Mouse (Mus musculus) fat pad, adult 2 months (tissue): ENCODE data around the gene Fthl17c.
"Not testable (repeated sequence)": the region's sequence is repeated elsewhere in the genome, so short reads cannot be mapped to it uniquely, and the experiment has no call there.

Experiments
- DNase-seq: peaks from one replicate; pipeline ENCODE4 v3.0.0-alpha.2; 2011; ENCODE audit warnings: low read depth, low spot score; ENCODE audit errors: extremely low read depth

The Fthl17c gene

GRCm38 (mm10) chrX:8976459-8976858 is at the start of gene Fthl17c:
Gene Fthl17c, minus strand, starts transcription at chrX:8976559.
- DNase-seq: not testable (repeated sequence)

- no peak for DNase-seq
Observed at GRCm38 (mm10) chrX:9019481-9019880, 43.1 kb upstream of the Fthl17c start.

DNA sequence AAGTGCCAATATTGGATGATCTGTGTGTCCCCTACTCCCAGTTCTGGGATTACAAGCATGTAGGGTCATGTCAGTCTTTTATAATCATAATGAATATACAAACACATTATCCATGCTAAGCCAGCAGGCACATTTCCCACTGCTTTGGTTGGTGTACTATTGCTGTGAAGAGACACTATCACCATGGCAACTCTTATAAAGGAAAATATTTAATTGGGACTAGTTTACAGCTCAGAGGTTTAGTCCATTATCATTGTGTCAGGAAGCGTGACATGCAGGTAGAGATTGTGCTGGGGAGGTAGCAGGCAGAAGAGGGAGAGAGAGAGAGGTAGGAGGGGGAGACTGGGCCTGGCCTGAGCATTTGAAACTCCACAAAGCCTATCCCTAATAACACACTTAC is 39.7 kb upstream of the Fthl17c start:
- no peak for DNase-seq

- DNase-seq: not testable (repeated sequence)
Observed at GRCm38 (mm10) chrX:8986655-8987054, 10.3 kb upstream of the Fthl17c start, which contains the start of gene Fthl17d. Gene Fthl17d, minus strand, starts transcription at chrX:8986755.

DNA sequence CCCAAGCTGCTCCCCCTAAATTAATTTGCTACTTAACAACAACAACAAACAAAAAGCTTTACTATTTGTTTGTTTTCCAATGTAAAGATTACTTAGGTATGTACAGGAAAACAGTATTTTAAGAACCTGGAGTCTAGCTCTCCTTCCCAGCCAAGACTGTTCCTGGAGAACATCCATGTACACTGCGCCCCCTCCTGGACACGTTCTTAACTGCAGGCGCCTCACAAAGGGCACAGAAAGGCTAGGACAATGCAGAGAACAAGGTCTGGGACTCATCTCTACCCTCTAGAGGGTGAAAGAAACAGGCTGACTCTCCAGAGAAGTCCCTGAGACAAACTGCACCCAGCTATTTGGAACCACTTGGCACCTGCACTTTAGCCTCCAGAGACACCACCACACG is 11.7 kb downstream of the Fthl17c start:
- not testable (repeated sequence) for DNase-seq

- DNase-seq: not testable (repeated sequence)
Observed at GRCm38 (mm10) chrX:8962875-8963274, 13.5 kb downstream of the Fthl17c start, which contains the start of gene Fthl17b. Gene Fthl17b, minus strand, starts transcription at chrX:8962975.

GRCm38 (mm10) chrX:8948130-8948805 is 28.1 kb downstream of the Fthl17c start:
- not testable (repeated sequence) for DNase-seq

- no peak for DNase-seq
Observed at GRCm38 (mm10) chrX:8944041-8944440, 32.3 kb downstream of the Fthl17c start.

DNA sequence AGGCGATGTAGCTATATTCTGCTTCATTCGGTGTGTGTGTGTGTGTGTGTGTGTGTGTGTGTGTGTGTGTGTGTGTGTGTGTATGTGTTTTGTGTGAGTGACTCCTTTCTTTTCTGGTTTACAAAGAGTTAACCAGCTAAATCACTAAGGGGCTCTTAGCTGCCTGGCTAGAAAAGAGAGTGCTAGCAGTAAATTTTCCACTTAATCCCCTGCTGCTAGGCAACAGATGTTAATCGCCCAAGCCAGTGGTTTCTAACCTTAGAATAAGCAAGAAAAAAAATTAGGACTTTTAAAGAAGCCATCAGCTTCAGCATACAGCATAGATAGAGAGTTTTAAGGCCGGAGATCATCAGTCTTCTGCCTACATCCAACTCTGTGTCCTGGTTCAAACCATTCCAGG is 49.1 kb downstream of the Fthl17c start:
- DNase-seq: no peak
